In the genomic region with DNA sequence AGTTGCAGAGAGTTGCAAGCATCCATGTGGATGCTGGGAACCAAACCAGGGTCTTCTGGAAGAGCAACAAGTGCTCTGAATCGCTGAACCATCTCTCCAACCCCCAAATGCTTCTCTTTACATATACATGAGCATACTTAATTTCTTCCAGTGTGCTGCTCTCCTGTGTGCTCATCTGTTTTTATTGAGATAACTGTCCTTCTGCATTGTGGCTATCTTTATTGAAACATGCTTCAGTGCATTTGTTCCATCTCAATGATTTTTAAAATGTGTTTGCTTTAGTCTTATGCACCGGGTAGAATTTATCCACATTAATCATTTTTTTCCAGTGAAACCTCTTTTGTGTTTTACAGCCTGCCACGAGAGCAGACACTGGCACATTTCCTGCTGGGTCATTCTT, we compare ENCODE assay signal across 26 mouse cellular contexts.
"Had no signal": no experiment of that assay in that cellular context is flagged by ENCODE, and none has a peak within 500 bp of the region (broad histone marks: within the 10 kb centered on the region; RNA-seq: fewer than 3 reads in every experiment).

No protein-coding gene starts in this region.

- H3K4me1 ChIP-seq: heart, embryonic 13.5 days; heart, embryonic 15.5 days; hindbrain, embryonic 13.5 days; hindbrain, embryonic 15.5 days; kidney, embryonic 15.5 days; limb, embryonic 10.5 days; limb, embryonic 12.5 days; liver, embryonic 15.5 days had no signal

- H3K27me3 ChIP-seq: heart, embryonic 13.5 days; heart, embryonic 15.5 days; hindbrain, embryonic 13.5 days; hindbrain, embryonic 15.5 days; kidney, embryonic 15.5 days; limb, embryonic 12.5 days; liver, embryonic 15.5 days had no signal

- H3K9ac ChIP-seq: heart, embryonic 13.5 days; heart, embryonic 15.5 days; hindbrain, embryonic 13.5 days; hindbrain, embryonic 15.5 days; kidney, embryonic 15.5 days; limb, embryonic 12.5 days; liver, embryonic 15.5 days had no signal

- DNase-seq: gastrocnemius, postnatal 14 days; gastrocnemius, postnatal 36 days; heart, adult 2 months; heart, postnatal 14 days; heart, postnatal 36 days; kidney, adult 11 months; kidney, adult 2 months; kidney, adult 9 months; kidney, postnatal 14 days; kidney, postnatal 36 days; layer of hippocampus, adult 9-11 months; layer of hippocampus, postnatal 36 days; liver had no signal

- H3K27ac ChIP-seq: heart, adult 2 months; heart, embryonic 13.5 days; heart, embryonic 15.5 days; hindbrain, embryonic 13.5 days; hindbrain, embryonic 15.5 days; hindbrain, postnatal 0 days; kidney, embryonic 15.5 days; kidney, postnatal 0 days; limb, embryonic 10.5 days; limb, embryonic 12.5 days; liver, embryonic 15.5 days had no signal

- ATAC-seq: hindbrain, postnatal 0 days; intestine, embryonic 16.5 days had no signal

- H3K4me2 ChIP-seq: heart, embryonic 11.5 days; heart, embryonic 13.5 days; heart, embryonic 15.5 days; hindbrain, embryonic 13.5 days; hindbrain, embryonic 15.5 days; kidney, embryonic 15.5 days; limb, embryonic 12.5 days; liver, embryonic 11.5 days; liver, embryonic 15.5 days had no signal

- H3K36me3 ChIP-seq: heart, embryonic 13.5 days; heart, embryonic 15.5 days; hindbrain, embryonic 13.5 days; hindbrain, embryonic 15.5 days; kidney, embryonic 15.5 days; limb, embryonic 10.5 days; limb, embryonic 12.5 days; liver, embryonic 15.5 days had no signal

- H3K9me3 ChIP-seq: heart, embryonic 13.5 days; heart, embryonic 15.5 days; hindbrain, embryonic 13.5 days; hindbrain, embryonic 15.5 days; kidney, embryonic 15.5 days; limb, embryonic 10.5 days; limb, embryonic 12.5 days; liver, embryonic 15.5 days had no signal

- H3K4me3 ChIP-seq: heart, adult 2 months; heart, embryonic 13.5 days; heart, embryonic 15.5 days; hindbrain, embryonic 13.5 days; hindbrain, embryonic 15.5 days; kidney, embryonic 15.5 days; limb, embryonic 10.5 days; limb, embryonic 12.5 days; liver, embryonic 15.5 days had no signal
